Mouse (Mus musculus): ENCODE data around the gene Arl5a. TPM values are rescaled to one million over a fixed set of nuclear protein-coding genes. Genes with fewer than 3 reads are reported as not detected.

Gene Arl5a
- polyA plus RNA-seq, 1 experiment from 2014 or later = 40.9 TPM

Other genes starting within 250 kb of the Arl5a start
- gene Neb, start 46.4 kb downstream of the Arl5a start, polyA plus RNA-seq (2015; fragmentation: Nextera tagmentation; extraction: Ambion mirVana) = 3.5 and 12.6 TPM in 2 replicates

All from neural tube, embryonic 13.5 days (tissue).